Mouse (Mus musculus) E14TG2a.4 (cell line): ENCODE measurements at regions not wholly inside any gene's neighbourhood (a gene's known extent, or its start where the extent isn't known, plus 50 kb on each side); places are given as distances from the start of the nearest gene placed in this dataset.

ENCODE experiments used
- CTCF ChIP-seq: conservative IDR thresholded peaks from 2 replicates; pipeline ENCODE4 v1.5.1; 2014; ENCODE audit warnings: low read length
- POU5F1 ChIP-seq: IDR thresholded peaks from 2 replicates; pipeline ENCODE4 v1.6.1; 2014; ENCODE audit warnings: low read length, borderline replicate concordance

GRCm38 (mm10) chr19:53460312-53461024 lies 68.4 kb upstream of the Dusp5 start:
- TF ChIP-seq CTCF, result no peak
- TF ChIP-seq POU5F1, result no peak
